Mouse (Mus musculus) midbrain, embryonic 10.5 days (tissue): ENCODE results near the gene Adam6a. TPM values are rescaled to one million over a fixed set of nuclear protein-coding genes. Genes with fewer than 3 reads are reported as not detected.
"Not testable (repeated sequence)": the region's sequence is repeated elsewhere in the genome, so short reads cannot be mapped to it uniquely, and the experiment has no call there.

Source experiments
- DNase-seq: peaks from one replicate; pipeline ENCODE4 v3.0.0-alpha.2; 2017; ENCODE audit warnings: low spot score
- H3K27ac ChIP-seq: fragments of 300-500 bp; sonication (generic); replicated peaks from 2 replicates; pipeline ENCODE4 v1.5.1; 2016; ENCODE audit warnings: mild to moderate bottlenecking
- H3K27me3 ChIP-seq: fragments of 300-500 bp; sonication (generic); 2 replicates; pipeline ENCODE4 v1.6.1; 2016; ENCODE audit warnings: low read depth, mild to moderate bottlenecking; ENCODE audit not compliant: poor library complexity, severe bottlenecking
- H3K36me3 ChIP-seq: fragments of 300-500 bp; sonication (generic); 2 replicates; pipeline ENCODE4 v1.6.1; 2016; ENCODE audit warnings: mild to moderate bottlenecking, moderate library complexity
- H3K4me1 ChIP-seq: fragments of 300-500 bp; sonication (generic); 2 replicates; pipeline ENCODE4 v1.6.1; 2016
- H3K4me3 ChIP-seq: fragments of 300-500 bp; sonication (generic); 2 replicates; pipeline ENCODE4 v1.5.1; 2016; ENCODE audit warnings: mild to moderate bottlenecking, moderate library complexity
- H3K9me3 ChIP-seq: fragments of 300-500 bp; sonication (generic); replicated peaks from 2 replicates; pipeline ENCODE4 v1.6.1; 2016; ENCODE audit warnings: mild to moderate bottlenecking
- WGBS: fragments of 180-500 bp; shearing (Covaris S2); methylation state at CpG from one replicate; pipeline ENCODE4 v1.1.7; 2016; 5-methylcytosine and 5-hydroxymethylcytosine counted together
- polyA plus RNA-seq: library from polyadenylated mRNA; unstranded; fragments of >200 nt; fragmentation: Nextera tagmentation; extraction: Ambion mirVana; gene quantifications from 2 replicates; pipeline ENCODE4 v1.2.1, GENCODE M21; 2016

Gene Adam6a
- not detected in 2 replicates for polyA plus RNA-seq

DNA sequence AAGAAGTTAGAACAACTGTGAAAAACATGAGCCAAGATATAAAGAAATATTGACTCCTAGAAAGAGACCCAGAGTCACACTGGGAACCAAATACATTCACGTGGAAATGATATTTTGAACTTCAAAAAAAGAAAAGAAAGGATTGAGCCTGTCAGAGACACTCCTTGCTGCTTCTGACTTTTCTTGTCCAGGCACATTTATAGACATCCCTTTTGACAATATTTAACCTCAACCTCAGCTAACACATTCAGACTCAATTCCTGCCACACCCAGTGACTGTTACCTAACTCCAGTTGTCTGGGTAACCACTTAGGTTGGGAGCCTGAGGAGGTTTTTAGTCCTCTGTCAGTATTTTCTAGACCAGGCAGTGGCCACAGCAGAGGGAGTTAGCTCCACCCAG is at the start of gene Adam6a:
Adam6a (plus strand) TSS at position 301 of the 400 bp plus-strand sequence.
- not testable (repeated sequence) for H3K4me3 ChIP-seq, H3K4me1 ChIP-seq, H3K36me3 ChIP-seq, H3K27ac ChIP-seq, DNase-seq, H3K27me3 ChIP-seq
- peaks cover 39% of the 10 kb centered on the region for H3K9me3 ChIP-seq
- 86% methylated on average over 1 of the region's 1 CpGs for WGBS

DNA sequence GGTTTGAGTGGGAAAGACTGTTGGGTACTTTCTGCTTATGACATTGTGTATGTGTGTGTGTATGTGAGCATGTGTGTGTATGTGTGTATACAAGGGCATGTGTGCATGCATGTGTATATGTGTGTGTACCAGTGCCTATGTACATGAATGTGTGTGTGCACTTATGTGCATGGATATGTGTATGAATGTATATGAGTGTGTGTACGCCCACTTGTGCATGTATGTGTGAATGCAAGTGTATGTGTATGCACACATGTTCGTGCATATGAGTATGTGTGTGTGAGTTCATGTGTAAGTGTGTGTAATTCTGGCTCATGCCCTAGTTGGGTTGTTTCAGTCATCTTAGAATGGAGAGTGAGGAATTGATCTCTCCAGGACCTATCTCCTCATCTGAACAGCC is 17.8 kb upstream of the Adam6a start:
- Histone ChIP-seq H3K4me3 (no peak overlapping the region), H3K27ac (no peak overlapping the region), H3K36me3 (no peaks in the 10 kb centered on the region), H3K9me3 (peaks cover 66% of the 10 kb centered on the region), H3K4me1 (no peaks in the 10 kb centered on the region), H3K27me3 (no peaks in the 10 kb centered on the region)
- WGBS, result 77% methylated on average over 2 of the region's 2 CpGs
- no peak for DNase-seq

DNA sequence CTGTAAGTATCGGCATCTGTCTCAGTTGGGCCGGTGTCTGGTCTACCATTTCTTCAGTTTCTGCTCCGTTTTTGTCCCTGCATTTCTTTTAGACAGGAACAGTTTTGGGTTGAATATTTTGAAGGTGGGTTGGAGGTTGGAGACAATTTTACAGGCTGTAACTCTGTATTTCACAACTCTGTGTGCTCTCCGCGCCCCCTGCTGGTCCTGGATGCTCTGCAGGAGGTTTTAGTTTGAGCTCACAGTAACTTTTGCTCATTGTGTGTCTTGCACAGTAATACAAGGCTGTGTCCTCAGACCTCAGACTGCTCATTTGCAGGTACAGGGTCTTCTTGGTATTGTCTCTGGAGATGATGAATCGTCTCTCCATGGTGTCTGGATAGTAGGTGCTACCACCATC is 34.5 kb downstream of the Adam6a start:
- no peak for DNase-seq
- H3K36me3 ChIP-seq, result no peaks in the 10 kb centered on the region
- H3K4me1 ChIP-seq, result no peaks in the 10 kb centered on the region
- H3K27ac ChIP-seq, result no peak overlapping the region
- H3K4me3 ChIP-seq, result no peak overlapping the region
- peaks cover 33% of the 10 kb centered on the region for H3K9me3 ChIP-seq
- 52% methylated on average over 6 of the region's 6 CpGs for WGBS
- no peaks in the 10 kb centered on the region for H3K27me3 ChIP-seq

DNA sequence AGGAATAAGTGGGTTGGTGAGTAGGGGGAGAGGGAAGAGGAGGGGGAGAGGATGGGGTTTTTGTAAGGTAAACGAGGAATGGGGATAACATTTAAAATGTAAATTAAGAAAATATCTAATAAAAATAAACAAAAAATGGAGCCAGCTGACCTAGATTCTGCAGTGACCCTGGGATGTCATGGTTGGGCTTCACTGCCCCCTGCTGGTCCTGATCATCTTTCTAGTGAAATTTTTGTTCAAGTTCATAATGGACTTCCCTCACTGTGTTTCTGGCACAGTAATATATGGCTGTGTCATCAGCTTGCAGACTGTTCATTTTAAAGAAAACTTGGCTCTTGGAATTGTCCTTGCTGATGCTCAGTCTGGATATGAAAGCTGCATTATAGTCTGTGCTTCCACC is 44.3 kb downstream of the Adam6a start:
- H3K27ac ChIP-seq, result no peak overlapping the region

More for the DNA sequence above, 44.3 kb downstream of the Adam6a start:
- no peaks in the 10 kb centered on the region for H3K4me1 ChIP-seq
- H3K36me3 ChIP-seq, result no peaks in the 10 kb centered on the region
- no peak for DNase-seq
- no peaks in the 10 kb centered on the region for H3K27me3 ChIP-seq
- 78% methylated on average over 1 of the region's 1 CpGs for WGBS
- peaks cover 21% of the 10 kb centered on the region; the same call in 1 of the 2 replicates for H3K9me3 ChIP-seq
- H3K4me3 ChIP-seq, result no peak overlapping the region

Other genes with a start within 250 kb of the Adam6a start
- gene Adam6b, start 54.4 kb upstream of the Adam6a start, polyA plus RNA-seq, result not detected in 2 replicates